ENCODE assay signal across 28 mouse cellular contexts in genomic region chr4:83122668-83123005, GRCm38 (mm10).
A peak's percentile ranks its signal among the peaks of the same experiment; 100 is the strongest.
DNase-seq lines count a peak whose midpoint lies in the region; ATAC-seq and TF ChIP-seq lines count a peak whose summit lies in the region.
"Had no signal": no experiment of that assay in that cellular context is flagged by ENCODE, and none has a peak within 500 bp of the region (broad histone marks: within the 10 kb centered on the region; RNA-seq: fewer than 3 reads in every experiment).

No protein-coding gene starts in this region.

- H3K4me1 ChIP-seq in lung, embryonic 14.5 days (ENCODE audit: insufficient read depth): no peaks in the 10 kb centered on the region; the same call in 1 of the 2 replicates
- H3K4me1 ChIP-seq in embryonic facial prominence, embryonic 13.5 days: peaks cover 12% of the 10 kb centered on the region
- no peaks in the 10 kb centered on the region; the same call in 1 of the 2 replicates for H3K4me1 ChIP-seq in limb, embryonic 14.5 days (ENCODE audit: control insufficient read depth, insufficient read depth, low read length)
- H3K4me1 ChIP-seq in stomach, postnatal 0 days (replicated peaks; ENCODE audit: control insufficient read depth, insufficient read depth): no peaks in the 10 kb centered on the region
- H3K4me1 ChIP-seq: forebrain, embryonic 10.5 days; forebrain, embryonic 15.5 days; heart, embryonic 15.5 days; hindbrain, embryonic 13.5 days; liver, embryonic 12.5 days; megakaryocyte, embryonic 14.5 days; midbrain, embryonic 12.5 days; neural tube, embryonic 13.5 days had no signal

- no peak overlapping the region for H3K4me2 ChIP-seq in lung, embryonic 14.5 days
- H3K4me2 ChIP-seq in embryonic facial prominence, embryonic 13.5 days: peak overlapping the region; percentile 36
- H3K4me2 ChIP-seq in limb, embryonic 14.5 days (replicated peaks; ENCODE audit: low read depth, low read length, severe bottlenecking): no peak overlapping the region
- no peak overlapping the region for H3K4me2 ChIP-seq in stomach, postnatal 0 days (replicated peaks; ENCODE audit: low read depth)
- H3K4me2 ChIP-seq: forebrain, embryonic 15.5 days; heart, embryonic 15.5 days; hindbrain, embryonic 13.5 days; liver, embryonic 12.5 days; midbrain, embryonic 12.5 days; neural tube, embryonic 13.5 days had no signal

- no peak for TF ChIP-seq CTCF in lung, embryonic 14.5 days (IDR thresholded peaks at IDR 0.05; ENCODE audit: low read depth)
- TF ChIP-seq CTCF in stomach, postnatal 0 days (IDR thresholded peaks at IDR 0.05; ENCODE audit: low read depth): 0 out of 2 replicates have a peak, but pooled peaks have one; percentile 3

- ATAC-seq in lung, embryonic 14.5 days (ENCODE audit: insufficient read depth): no peak; the same call in 1 of the 2 replicates
- no peak for ATAC-seq in embryonic facial prominence, embryonic 13.5 days (ENCODE audit: insufficient number of reproducible peaks, insufficient read depth, low FRiP score, low TSS enrichment, low read depth)
- no peak for ATAC-seq in limb, embryonic 14.5 days (ENCODE audit: low FRiP score, low read depth)
- no peak for ATAC-seq in stomach, postnatal 0 days (ENCODE audit: low FRiP score, low TSS enrichment)
- ATAC-seq: CD4-positive, CD25-positive, alpha-beta regulatory T cell, adult 4 months; forebrain, embryonic 15.5 days; intestine, embryonic 16.5 days; liver, embryonic 12.5 days had no signal

- no peak for TF ChIP-seq EP300 in stomach, postnatal 0 days (optimal IDR thresholded peaks at IDR 0.05)

- no peak overlapping the region for H3K4me3 ChIP-seq in lung, embryonic 14.5 days (ENCODE audit: low read depth, low read length)
- no peak overlapping the region for H3K4me3 ChIP-seq in embryonic facial prominence, embryonic 13.5 days
- no peak overlapping the region for H3K4me3 ChIP-seq in limb, embryonic 14.5 days (replicated peaks; ENCODE audit: low read length)
- H3K4me3 ChIP-seq in stomach, postnatal 0 days (ENCODE audit: low read depth, low read length): no peak overlapping the region
- H3K4me3 ChIP-seq: forebrain, embryonic 10.5 days; forebrain, embryonic 15.5 days; gastrocnemius, adult 2 months; heart, embryonic 15.5 days; hindbrain, embryonic 13.5 days; liver, embryonic 12.5 days; megakaryocyte, embryonic 14.5 days; midbrain, embryonic 12.5 days; neural tube, embryonic 13.5 days had no signal

- WGBS in lung, embryonic 14.5 days: 67% methylated on average over 8 of the region's 8 CpGs
- 33% methylated on average over 8 of the region's 8 CpGs for WGBS in embryonic facial prominence, embryonic 13.5 days
- 42% methylated on average over 8 of the region's 8 CpGs for WGBS in limb, embryonic 14.5 days
- 66% methylated on average over 8 of the region's 8 CpGs for WGBS in stomach, postnatal 0 days

- no peaks in the 10 kb centered on the region for H3K36me3 ChIP-seq in lung, embryonic 14.5 days (ENCODE audit: insufficient read depth)
- H3K36me3 ChIP-seq in embryonic facial prominence, embryonic 13.5 days: no peaks in the 10 kb centered on the region
- H3K36me3 ChIP-seq in limb, embryonic 14.5 days (ENCODE audit: control insufficient read depth, insufficient read depth, low read length): no peaks in the 10 kb centered on the region
- no peaks in the 10 kb centered on the region for H3K36me3 ChIP-seq in stomach, postnatal 0 days (ENCODE audit: control insufficient read depth, insufficient read depth, low read length)
- H3K36me3 ChIP-seq: forebrain, embryonic 10.5 days; forebrain, embryonic 15.5 days; heart, embryonic 15.5 days; hindbrain, embryonic 13.5 days; liver, embryonic 12.5 days; midbrain, embryonic 12.5 days; neural tube, embryonic 13.5 days had no signal

- H3K27me3 ChIP-seq in lung, embryonic 14.5 days (ENCODE audit: insufficient read depth, low read length): no peaks in the 10 kb centered on the region
- H3K27me3 ChIP-seq in embryonic facial prominence, embryonic 13.5 days: no peaks in the 10 kb centered on the region
- no peaks in the 10 kb centered on the region for H3K27me3 ChIP-seq in limb, embryonic 14.5 days (ENCODE audit: control insufficient read depth, insufficient read depth, low read length)
- no peaks in the 10 kb centered on the region for H3K27me3 ChIP-seq in stomach, postnatal 0 days (ENCODE audit: control insufficient read depth, insufficient read depth, low read length)
- H3K27me3 ChIP-seq: forebrain, embryonic 15.5 days; heart, embryonic 15.5 days; hindbrain, embryonic 13.5 days; liver, embryonic 12.5 days; megakaryocyte, embryonic 14.5 days; midbrain, embryonic 12.5 days; neural tube, embryonic 13.5 days had no signal

- peak; percentile 52 for DNase-seq in lung, embryonic 14.5 days
- DNase-seq in lung, postnatal 10 days: no peak
- peak; percentile 45 for DNase-seq in limb, embryonic 14.5 days (ENCODE audit: low spot score)
- DNase-seq in stomach, postnatal 0 days (ENCODE audit: low spot score): no peak
- DNase-seq in thymus, postnatal 36 days: no peak
- DNase-seq in adrenal gland, postnatal 10 days: no peak
- DNase-seq: adrenal gland, postnatal 25 days; cerebellum, adult 11-12 months; cerebellum, postnatal 25 days; gastrocnemius, adult 2 months; heart, postnatal 4 days; kidney, adult 9 months; kidney, postnatal 10 days; layer of hippocampus, adult 9-11 months; lung, adult 18-20 months; lung, postnatal 36 days; thymus, postnatal 14 days had no signal

- H3K9ac ChIP-seq in lung, embryonic 14.5 days: no peak overlapping the region
- H3K9ac ChIP-seq in embryonic facial prominence, embryonic 13.5 days: no peak overlapping the region
- no peak overlapping the region for H3K9ac ChIP-seq in limb, embryonic 14.5 days (ENCODE audit: low read depth, low read length, severe bottlenecking)
- H3K9ac ChIP-seq in stomach, postnatal 0 days (ENCODE audit: low read length): no peak overlapping the region
- H3K9ac ChIP-seq: forebrain, embryonic 15.5 days; heart, embryonic 15.5 days; hindbrain, embryonic 13.5 days; liver, embryonic 12.5 days; midbrain, embryonic 12.5 days; neural tube, embryonic 13.5 days had no signal

- no peaks in the 10 kb centered on the region for H3K9me3 ChIP-seq in lung, embryonic 14.5 days (ENCODE audit: low read depth, low read length)
- H3K9me3 ChIP-seq in embryonic facial prominence, embryonic 13.5 days: no peaks in the 10 kb centered on the region
- no peaks in the 10 kb centered on the region for H3K9me3 ChIP-seq in limb, embryonic 14.5 days (ENCODE audit: control insufficient read depth, low read length)
- H3K9me3 ChIP-seq in stomach, postnatal 0 days (ENCODE audit: control insufficient read depth, low read length): no peaks in the 10 kb centered on the region
- H3K9me3 ChIP-seq: forebrain, embryonic 10.5 days; forebrain, embryonic 15.5 days; heart, embryonic 15.5 days; hindbrain, embryonic 13.5 days; liver, embryonic 12.5 days; midbrain, embryonic 12.5 days; neural tube, embryonic 13.5 days had no signal

- no peak overlapping the region for H3K27ac ChIP-seq in lung, embryonic 14.5 days (ENCODE audit: low read depth)
- peak overlapping the region; percentile 72 for H3K27ac ChIP-seq in embryonic facial prominence, embryonic 13.5 days
- no peak overlapping the region for H3K27ac ChIP-seq in limb, embryonic 14.5 days (replicated peaks; ENCODE audit: low read depth, low read length)
- no peak overlapping the region for H3K27ac ChIP-seq in stomach, postnatal 0 days (replicated peaks)
- H3K27ac ChIP-seq: forebrain, embryonic 10.5 days; forebrain, embryonic 15.5 days; gastrocnemius, adult 2 months; heart, embryonic 15.5 days; hindbrain, embryonic 13.5 days; liver, embryonic 12.5 days; midbrain, embryonic 12.5 days; neural tube, embryonic 13.5 days had no signal

- TF ChIP-seq POLR2A in limb, embryonic 14.5 days (IDR thresholded peaks at IDR 0.05; ENCODE audit: borderline replicate concordance, extremely low read depth, insufficient read depth, insufficient read length): no peak

Comparison
In these comparisons a context has a peak if more than half of its experiments do, and no peak if none do; other contexts are left out.
1. DNase-seq: peak in lung, embryonic 14.5 days (single experiment) and limb, embryonic 14.5 days (single experiment); none in lung, postnatal 10 days (single experiment), stomach, postnatal 0 days (single experiment), thymus, postnatal 36 days (0 of 2) and adrenal gland, postnatal 10 days (single experiment).